Mouse (Mus musculus) midbrain, embryonic 14.5 days (tissue): ENCODE data around the gene Gab1. TPM values are rescaled to one million over a fixed set of nuclear protein-coding genes. Genes with fewer than 3 reads are reported as not detected.
"Not testable (repeated sequence)": the region's sequence is repeated elsewhere in the genome, so short reads cannot be mapped to it uniquely, and the experiment has no call there.

ENCODE experiments used
- ATAC-seq: fragments of 200-750 bp; cut with Nextera tagmentation; 2 replicates; pipeline ENCODE4 v1.8.0; 2017; ENCODE audit warnings: moderate number of reproducible peaks, moderate library complexity; ENCODE audit not compliant: low FRiP score, low TSS enrichment
- DNase-seq: peaks from one replicate; pipeline ENCODE4 v3.0.0-alpha.2; 2015
- H3K27ac ChIP-seq: fragments of 300-500 bp; sonication (generic); replicated peaks from 2 replicates; pipeline ENCODE4 v1.5.1; 2014; ENCODE audit warnings: mild to moderate bottlenecking, low read depth, low read length, moderate library complexity
- H3K27me3 ChIP-seq: fragments of 300-500 bp; sonication (generic); 2 replicates; pipeline ENCODE4 v1.6.1; 2014; ENCODE audit warnings: low read length, control low read depth, mixed read lengths; ENCODE audit not compliant: control insufficient read depth, insufficient read depth
- H3K36me3 ChIP-seq: fragments of 300-500 bp; sonication (generic); 2 replicates; pipeline ENCODE4 v1.6.1; 2014; ENCODE audit warnings: low read length, control low read depth; ENCODE audit not compliant: control insufficient read depth, insufficient read depth
- H3K4me1 ChIP-seq: fragments of 300-500 bp; sonication (generic); 2 replicates; pipeline ENCODE4 v1.6.1; 2014; ENCODE audit warnings: mild to moderate bottlenecking, antibody characterized with exemption, low read length, control low read depth; ENCODE audit not compliant: control insufficient read depth, insufficient read depth
- H3K4me2 ChIP-seq: fragments of 300-500 bp; sonication (generic); 2 replicates; pipeline ENCODE4 v1.6.1; 2014; ENCODE audit warnings: mild to moderate bottlenecking, low read length, moderate library complexity
- H3K4me3 ChIP-seq: fragments of 300-500 bp; sonication (generic); replicated peaks from 2 replicates; pipeline ENCODE4 v1.5.1; 2014; ENCODE audit warnings: low read depth, low read length
- H3K9ac ChIP-seq: fragments of 300-500 bp; sonication (generic); replicated peaks from 2 replicates; pipeline ENCODE4 v1.6.1; 2014; ENCODE audit warnings: mild to moderate bottlenecking, low read length, moderate library complexity
- H3K9me3 ChIP-seq: fragments of 300-500 bp; sonication (generic); 2 replicates; pipeline ENCODE4 v1.6.1; 2016; ENCODE audit warnings: low read length, control low read depth, mixed read lengths; ENCODE audit not compliant: control insufficient read depth
- WGBS: fragments of 180-500 bp; shearing (Covaris S2); extraction: QIAGEN DNeasy Blood & Tissue Kit; methylation state at CpG from one replicate; pipeline ENCODE4 v1.1.7; 2014; 5-methylcytosine and 5-hydroxymethylcytosine counted together
- polyA plus RNA-seq: library from polyadenylated mRNA; unstranded; fragments of >200 nt; fragmentation: Nextera tagmentation; extraction: Ambion mirVana; gene quantifications from 2 replicates; pipeline ENCODE4 v1.2.1, GENCODE M21; 2014

The Gab1 gene
- polyA plus RNA-seq, 1 experiment from 2014 or later = 13.0 TPM

DNA sequence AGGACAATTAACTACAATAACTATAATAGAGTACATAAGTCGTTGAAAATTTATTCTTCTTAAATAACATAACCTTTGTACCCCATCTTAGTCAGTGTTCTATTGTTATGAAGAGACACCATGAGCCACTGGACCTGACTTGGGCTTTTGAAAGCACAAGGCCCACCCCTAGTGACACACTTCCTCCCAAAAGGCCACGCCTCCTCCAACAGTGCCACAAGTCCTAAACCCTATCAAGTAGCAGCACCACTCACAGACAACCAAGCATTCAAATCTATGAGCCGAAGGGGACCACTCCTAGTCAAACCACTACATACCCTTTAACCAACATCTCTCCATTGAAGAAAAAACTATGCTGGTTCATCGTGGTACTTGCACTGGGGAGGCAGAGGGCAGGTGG lies 131.2 kb downstream of the Gab1 start:
- H3K27ac ChIP-seq = no peak overlapping the region
- H3K4me3 ChIP-seq = no peak overlapping the region
- no peak overlapping the region for H3K9ac ChIP-seq
- H3K27me3 ChIP-seq = no peaks in the 10 kb centered on the region
- H3K36me3 ChIP-seq = no peaks in the 10 kb centered on the region
- DNase-seq = no peak
- no peak overlapping the region for H3K4me2 ChIP-seq
- no peaks in the 10 kb centered on the region for H3K4me1 ChIP-seq
- 89% methylated on average over 4 of the region's 4 CpGs for WGBS
- no peaks in the 10 kb centered on the region for H3K9me3 ChIP-seq
- no peak for ATAC-seq

DNA sequence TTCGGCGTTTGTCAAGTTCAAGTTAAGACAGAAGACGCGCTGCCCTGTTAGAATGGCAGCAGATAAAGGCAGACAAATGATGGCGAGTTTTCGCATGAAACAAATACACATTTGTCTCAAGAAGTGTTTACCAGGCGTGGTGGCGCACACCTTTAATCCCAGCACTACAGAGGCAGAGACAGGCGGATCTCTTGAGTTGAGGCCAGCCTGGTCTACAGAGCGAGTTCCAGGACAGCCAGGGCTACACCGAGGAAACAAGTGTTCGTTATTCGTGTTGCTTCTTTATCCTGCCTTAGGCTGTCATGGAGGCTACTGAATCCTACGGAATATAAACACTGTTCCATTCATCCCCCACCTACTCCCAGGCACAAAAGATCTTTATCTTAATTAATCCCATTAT lies 140.4 kb downstream of the Gab1 start:
- 11% methylated on average over 14 of the region's 14 CpGs for WGBS
- ATAC-seq = peak; percentile 31

DNA sequence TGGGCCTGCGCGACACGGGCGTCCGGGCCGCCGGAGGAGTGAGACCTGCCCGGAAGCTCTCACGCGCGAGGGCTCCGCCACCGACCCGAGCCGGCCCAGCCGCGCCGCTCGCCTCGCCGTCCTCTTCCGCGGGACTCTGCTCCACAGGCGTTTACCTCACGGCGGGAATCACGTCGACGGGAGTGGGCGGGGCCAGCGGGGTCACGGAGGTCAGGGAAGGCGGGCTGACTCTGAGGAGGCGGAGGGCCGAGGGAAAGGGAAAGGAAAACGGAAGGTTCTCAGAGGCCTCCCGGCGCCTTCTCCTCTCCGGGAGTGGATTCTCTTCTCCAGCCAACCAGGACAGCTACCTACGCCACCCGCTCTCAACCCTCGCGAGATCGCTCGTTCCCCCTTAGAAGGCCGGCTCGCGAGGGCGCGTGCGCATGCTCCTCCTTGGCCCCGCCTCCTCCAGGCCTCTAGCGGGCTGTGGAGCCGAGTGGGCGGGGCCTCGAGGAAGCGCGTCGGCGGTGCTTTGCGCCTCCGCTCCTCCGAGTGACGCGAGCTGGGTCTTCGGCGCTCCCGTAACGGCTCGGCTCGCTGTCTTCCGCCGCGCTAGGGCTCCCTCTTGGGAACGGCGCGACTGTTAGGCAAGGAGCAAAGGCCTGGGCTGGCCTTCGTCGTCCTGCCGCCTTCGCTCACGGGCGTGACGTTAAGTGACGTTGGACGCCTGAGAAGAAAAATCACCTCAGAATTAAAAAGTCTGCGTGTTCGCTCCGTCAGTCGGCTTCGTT lies 141.0 kb downstream of the Gab1 start, which contains the start of gene Smarca5:
Smarca5 (minus strand) TSS at position 343 of the 770 bp plus-strand sequence.
- Histone ChIP-seq H3K27ac (peak within 1 kb of the TSS; percentile 97), H3K9ac (peak within 1 kb of the TSS; percentile 86), H3K4me2 (peak within 1 kb of the TSS; percentile 74), H3K4me3 (peak within 1 kb of the TSS; percentile 86), H3K36me3 (peaks cover 14% of the 10 kb centered on the region)
- not testable (repeated sequence) for H3K4me1 ChIP-seq, H3K27me3 ChIP-seq, H3K9me3 ChIP-seq
- DNase-seq (peak; percentile 94), ATAC-seq (peak; percentile 94)
- WGBS = 2% methylated on average over 79 of the region's 91 CpGs

More for the DNA sequence above, 140.4 kb downstream of the Gab1 start:
- Histone ChIP-seq H3K4me1 (peaks cover 6% of the 10 kb centered on the region; the same call in 1 of the 2 replicates), H3K9ac (peak overlapping the region; percentile 54; the same call in 1 of the 2 replicates), H3K9me3 (no peaks in the 10 kb centered on the region), H3K27me3 (no peaks in the 10 kb centered on the region), H3K4me3 (peak overlapping the region; percentile 86), H3K36me3 (peaks cover 9% of the 10 kb centered on the region), H3K27ac (peak overlapping the region; percentile 87), H3K4me2 (peak overlapping the region; percentile 61)
- no peak for DNase-seq

- no peaks in the 10 kb centered on the region for H3K9me3 ChIP-seq
- peak overlapping the region; percentile 86 for H3K4me3 ChIP-seq
- H3K4me1 ChIP-seq = peaks cover 6% of the 10 kb centered on the region; the same call in 1 of the 2 replicates
- WGBS = under 1% methylated on average over 58 of the region's 84 CpGs
- ATAC-seq = peak; percentile 77
- H3K27ac ChIP-seq = peak overlapping the region; percentile 97
- H3K4me2 ChIP-seq = peak overlapping the region; percentile 74
- peaks cover 20% of the 10 kb centered on the region for H3K36me3 ChIP-seq
- H3K9ac ChIP-seq = peak overlapping the region; percentile 86
- no peaks in the 10 kb centered on the region for H3K27me3 ChIP-seq
- DNase-seq = peak; percentile 79
Measured at GRCm38 (mm10) chr8:80738388-80739154, 141.7 kb downstream of the Gab1 start.

DNA sequence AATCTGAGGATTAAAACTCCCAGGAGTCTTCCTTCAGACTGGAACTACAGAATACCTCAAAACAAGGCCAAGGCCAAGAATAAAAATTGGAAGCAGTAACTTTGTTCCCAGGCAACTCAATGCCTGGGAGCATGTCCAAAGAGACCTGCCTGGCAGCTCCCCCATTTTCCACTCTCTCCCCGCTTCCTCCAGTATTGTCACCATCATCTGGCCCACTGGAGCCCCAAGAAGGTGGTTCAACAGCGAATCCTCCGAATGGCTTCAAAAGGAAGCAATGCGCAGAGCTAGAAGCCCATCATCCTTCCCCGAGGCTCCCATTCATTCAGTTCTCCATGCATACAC lies 142.3 kb downstream of the Gab1 start:
- H3K9me3 ChIP-seq = no peaks in the 10 kb centered on the region
- H3K4me2 ChIP-seq = peak overlapping the region; percentile 74
- DNase-seq = no peak
- H3K9ac ChIP-seq = peak overlapping the region; percentile 86
- H3K4me1 ChIP-seq = peaks cover 6% of the 10 kb centered on the region; the same call in 1 of the 2 replicates
- no peaks in the 10 kb centered on the region for H3K27me3 ChIP-seq
- no peak for ATAC-seq
- peak overlapping the region; percentile 86 for H3K4me3 ChIP-seq
- peaks cover 24% of the 10 kb centered on the region for H3K36me3 ChIP-seq
- 0% methylated on average over 5 of the region's 5 CpGs for WGBS
- H3K27ac ChIP-seq = peak overlapping the region; percentile 97

GRCm38 (mm10) chr8:80732326-80732725 lies 148.0 kb downstream of the Gab1 start:
- Histone ChIP-seq H3K9ac (no peak overlapping the region), H3K36me3 (peaks cover 71% of the 10 kb centered on the region), H3K4me2 (no peak overlapping the region), H3K4me3 (no peak overlapping the region), H3K4me1 (no peaks in the 10 kb centered on the region), H3K9me3 (no peaks in the 10 kb centered on the region), H3K27ac (no peak overlapping the region), H3K27me3 (no peaks in the 10 kb centered on the region)
- no peak for ATAC-seq
- no peak for DNase-seq

DNA sequence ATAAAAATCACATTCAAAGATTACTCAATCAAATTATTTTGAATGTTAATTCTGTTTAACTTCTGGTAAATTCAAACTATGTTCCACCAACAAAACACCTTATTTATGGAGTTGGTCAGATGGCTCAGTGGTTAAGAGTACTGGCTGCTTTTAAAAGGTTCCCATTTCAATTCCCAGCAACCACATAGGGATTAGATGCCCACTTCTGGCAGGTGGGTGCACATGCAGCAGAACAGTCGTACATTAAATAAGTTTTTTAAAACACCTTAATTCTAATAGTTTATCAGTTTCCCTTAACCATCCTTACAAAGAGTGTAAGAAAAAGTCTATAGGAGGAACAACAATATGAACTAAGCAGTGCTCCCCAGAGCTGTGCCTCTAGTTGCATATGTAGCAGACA lies 165.9 kb downstream of the Gab1 start:
- H3K4me1 ChIP-seq = no peaks in the 10 kb centered on the region

More for the DNA sequence above, 165.9 kb downstream of the Gab1 start:
- Histone ChIP-seq H3K36me3 (peaks cover 68% of the 10 kb centered on the region), H3K27me3 (no peaks in the 10 kb centered on the region), H3K4me3 (no peak overlapping the region), H3K4me2 (no peak overlapping the region), H3K9ac (no peak overlapping the region), H3K9me3 (no peaks in the 10 kb centered on the region), H3K27ac (no peak overlapping the region)
- WGBS = 94% methylated on average over 1 of the region's 1 CpGs
- DNase-seq (no peak), ATAC-seq (no peak)
